Mouse (Mus musculus) liver, embryonic 13.5 days (tissue): ENCODE measurements around the gene Senp5. TPM values are rescaled to one million over a fixed set of nuclear protein-coding genes. Genes with fewer than 3 reads are reported as not detected.

Experiments
- ATAC-seq: fragments of 200-750 bp; cut with Nextera tagmentation; 2 replicates; pipeline ENCODE4 v1.8.0; 2017; ENCODE audit warnings: low read depth, mild to moderate bottlenecking, moderate number of reproducible peaks, moderate library complexity
- DNase-seq: peaks from one replicate; pipeline ENCODE4 v3.0.0; 2022
- H3K27ac ChIP-seq: fragments of 300-500 bp; sonication (generic); 2 replicates; pipeline ENCODE4 v1.5.1; 2015; ENCODE audit warnings: moderate library complexity, mild to moderate bottlenecking, inconsistent platforms
- H3K27me3 ChIP-seq: fragments of 300-500 bp; sonication (generic); 2 replicates; pipeline ENCODE4 v1.6.1; 2015; ENCODE audit warnings: mild to moderate bottlenecking, inconsistent platforms
- H3K36me3 ChIP-seq: fragments of 300-500 bp; sonication (generic); 2 replicates; pipeline ENCODE4 v1.6.1; 2015; ENCODE audit warnings: mild to moderate bottlenecking, inconsistent platforms
- H3K4me1 ChIP-seq: fragments of 300-500 bp; sonication (generic); replicated peaks from 2 replicates; pipeline ENCODE4 v1.6.1; 2015; ENCODE audit warnings: inconsistent platforms
- H3K4me2 ChIP-seq: fragments of 300-500 bp; sonication (generic); 2 replicates; pipeline ENCODE4 v1.6.1; 2015; ENCODE audit warnings: inconsistent platforms, mild to moderate bottlenecking, moderate library complexity
- H3K4me3 ChIP-seq: fragments of 300-500 bp; sonication (generic); replicated peaks from 2 replicates; pipeline ENCODE4 v1.5.1; 2015; ENCODE audit warnings: mild to moderate bottlenecking, inconsistent platforms
- H3K9ac ChIP-seq: fragments of 300-500 bp; sonication (generic); 2 replicates; pipeline ENCODE4 v1.6.1; 2015; ENCODE audit warnings: mild to moderate bottlenecking, inconsistent platforms
- H3K9me3 ChIP-seq: fragments of 300-500 bp; sonication (generic); replicated peaks from 2 replicates; pipeline ENCODE4 v1.6.1; 2016; ENCODE audit warnings: inconsistent platforms
- WGBS: fragments of 180-500 bp; shearing (Covaris S2); methylation state at CpG from one replicate; pipeline ENCODE4 v1.1.7; 2015; ENCODE audit not compliant: insufficient replicate concordance; 5-methylcytosine and 5-hydroxymethylcytosine counted together
- microRNA-seq: library from miRNA; unstranded; fragments of <30 nt; microRNA quantifications from one replicate; pipeline ENCODE4, GENCODE M21; 2016
- polyA plus RNA-seq: library from polyadenylated mRNA; unstranded; fragments of >200 nt; fragmentation: Nextera tagmentation; extraction: Ambion mirVana; gene quantifications from 2 replicates; pipeline ENCODE4 v1.2.1, GENCODE M21; 2015

The Senp5 gene
- polyA plus RNA-seq, 1 experiment from 2014 or later, result 6.4 TPM

- ATAC-seq (no peak), DNase-seq (no peak)
- Histone ChIP-seq H3K4me3 (no peak overlapping the region), H3K4me1 (no peaks in the 10 kb centered on the region), H3K27me3 (peaks cover 17% of the 10 kb centered on the region), H3K9ac (no peak overlapping the region), H3K27ac (no peak overlapping the region), H3K4me2 (no peak overlapping the region), H3K36me3 (no peaks in the 10 kb centered on the region), H3K9me3 (no peaks in the 10 kb centered on the region)
- 70% methylated on average over 13 of the region's 13 CpGs for WGBS
Observed at GRCm38 (mm10) chr16:31926547-31927182, 76.4 kb downstream of the Senp5 start.

GRCm38 (mm10) chr16:31926091-31926490 is 77.0 kb downstream of the Senp5 start:
- Histone ChIP-seq H3K27me3 (peaks cover 12% of the 10 kb centered on the region; the same call in 1 of the 2 replicates), H3K4me2 (no peak overlapping the region), H3K4me1 (no peaks in the 10 kb centered on the region), H3K9ac (no peak overlapping the region), H3K36me3 (no peaks in the 10 kb centered on the region), H3K27ac (no peak overlapping the region), H3K4me3 (no peak overlapping the region), H3K9me3 (no peaks in the 10 kb centered on the region)
- DNase-seq, result no peak
- WGBS, result 61% methylated on average over 6 of the region's 6 CpGs
- no peak for ATAC-seq

- no peaks in the 10 kb centered on the region for H3K9me3 ChIP-seq
- no peak for DNase-seq
- H3K9ac ChIP-seq, result no peak overlapping the region
- no peaks in the 10 kb centered on the region for H3K27me3 ChIP-seq
- H3K4me3 ChIP-seq, result no peak overlapping the region
- no peaks in the 10 kb centered on the region for H3K36me3 ChIP-seq
- whole genome bisulfite sequencing, result 72% methylated on average over 6 of the region's 6 CpGs
- no peak for ATAC-seq
- no peak overlapping the region for H3K27ac ChIP-seq
- no peaks in the 10 kb centered on the region for H3K4me1 ChIP-seq
- no peak overlapping the region for H3K4me2 ChIP-seq
Observed at GRCm38 (mm10) chr16:31924368-31924767, 78.7 kb downstream of the Senp5 start.

DNA sequence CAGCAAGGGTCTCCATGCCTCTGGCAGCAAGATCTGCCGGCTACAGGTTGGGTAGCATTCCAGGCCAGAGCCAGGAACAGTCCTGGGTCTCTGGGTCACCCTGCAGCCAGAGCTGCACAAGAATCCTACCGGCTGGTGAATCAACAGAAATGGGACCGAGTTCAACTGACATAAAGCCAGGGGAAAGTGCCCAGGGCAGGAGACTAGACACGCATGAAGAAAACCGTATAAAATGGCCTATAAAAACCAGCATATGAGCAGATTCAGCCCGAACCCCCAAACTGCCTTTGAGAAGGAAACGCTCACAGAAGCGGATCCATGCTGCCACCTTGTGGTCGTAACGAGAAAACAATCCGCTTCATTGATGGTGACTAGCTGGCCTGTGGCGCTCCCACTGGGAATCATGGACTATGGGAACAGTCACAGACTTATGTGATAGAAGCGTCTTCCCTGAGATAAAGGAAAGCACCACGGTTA is 84.8 kb downstream of the Senp5 start:
- WGBS, result 3% methylated on average over 14 of the region's 14 CpGs
- Histone ChIP-seq H3K27ac (no peak overlapping the region), H3K4me1 (0 out of 2 replicates have a peak, but pooled peaks cover 8% of the 10 kb centered on the region), H3K9ac (no peak overlapping the region), H3K4me3 (no peak overlapping the region), H3K9me3 (no peaks in the 10 kb centered on the region), H3K4me2 (peak overlapping the region; percentile 48), H3K36me3 (no peaks in the 10 kb centered on the region), H3K27me3 (0 out of 2 replicates have a peak, but pooled peaks cover 3% of the 10 kb centered on the region)
- DNase-seq, result peak; percentile 38
- ATAC-seq, result no peak

DNA sequence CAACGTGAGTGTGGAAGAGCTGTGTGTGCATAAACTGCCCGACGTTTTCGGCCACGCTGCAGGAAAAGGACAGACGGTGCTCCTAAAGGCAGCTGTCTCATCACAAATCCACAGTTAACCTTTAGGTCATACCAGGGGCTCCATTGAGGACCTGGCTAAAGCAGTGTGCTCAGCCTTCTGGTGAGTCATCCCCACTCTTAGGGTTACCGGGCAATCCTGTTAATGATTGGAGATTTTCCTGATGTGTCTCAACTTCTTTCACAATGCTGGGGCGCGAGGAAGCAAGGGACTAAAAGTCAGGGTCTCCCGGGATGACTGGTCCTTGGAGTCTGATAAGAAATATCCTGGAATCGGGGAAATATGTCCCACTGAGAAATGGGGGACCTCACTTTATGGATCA is 85.3 kb downstream of the Senp5 start:
- no peaks in the 10 kb centered on the region for H3K9me3 ChIP-seq
- ATAC-seq, result no peak
- 0 out of 2 replicates have a peak, but pooled peaks cover 3% of the 10 kb centered on the region for H3K27me3 ChIP-seq
- H3K4me2 ChIP-seq, result peak overlapping the region; percentile 48; the same call in 1 of the 2 replicates
- 51% methylated on average over 11 of the region's 11 CpGs for WGBS
- H3K27ac ChIP-seq, result no peak overlapping the region
- H3K9ac ChIP-seq, result no peak overlapping the region
- H3K36me3 ChIP-seq, result no peaks in the 10 kb centered on the region
- no peak overlapping the region for H3K4me3 ChIP-seq
- no peak for DNase-seq
- 0 out of 2 replicates have a peak, but pooled peaks cover 8% of the 10 kb centered on the region for H3K4me1 ChIP-seq

DNA sequence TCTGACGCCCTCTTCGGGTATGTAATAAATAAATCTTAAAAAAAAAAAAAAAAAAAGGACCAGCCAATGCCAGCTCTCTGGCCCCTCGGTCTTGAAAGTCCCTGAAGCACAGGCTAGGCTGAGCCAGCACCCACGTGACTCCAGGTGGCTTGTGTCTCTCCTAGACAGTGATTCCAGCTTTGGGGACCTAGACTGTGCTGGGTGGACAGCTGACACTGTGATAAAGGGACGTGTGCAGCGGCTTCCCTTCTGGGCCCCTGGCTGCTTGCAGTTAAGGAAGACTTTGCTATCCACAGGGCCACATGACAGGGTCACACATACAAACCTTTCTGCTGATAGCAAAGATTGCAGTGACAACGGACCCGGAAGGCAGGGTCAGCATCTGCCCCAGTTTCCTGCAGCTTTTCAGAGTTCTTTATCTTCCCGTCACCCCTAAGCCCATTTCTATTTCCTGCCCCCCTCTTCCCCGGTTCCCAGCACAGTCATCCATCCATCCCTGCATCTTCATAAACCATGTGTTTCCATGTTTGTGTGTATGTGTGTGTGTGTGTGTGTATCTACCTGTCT is 92.7 kb downstream of the Senp5 start:
- ATAC-seq (no peak), DNase-seq (no peak)
- Histone ChIP-seq H3K4me1 (peaks cover 17% of the 10 kb centered on the region), H3K4me2 (no peak overlapping the region), H3K27ac (no peak overlapping the region), H3K9me3 (no peaks in the 10 kb centered on the region), H3K4me3 (no peak overlapping the region), H3K9ac (no peak overlapping the region), H3K27me3 (peaks cover 12% of the 10 kb centered on the region; the same call in 1 of the 2 replicates), H3K36me3 (no peaks in the 10 kb centered on the region)
- WGBS, result 29% methylated on average over 10 of the region's 10 CpGs

Small RNA genes lying within 50 kb of the gene (microRNA-seq; reads per million reads assigned to microRNA genes)
- not detected for gene Gm26269

Other genes starting within 250 kb of the Senp5 start
- gene Meltf, start 124.5 kb downstream of the Senp5 start, polyA plus RNA-seq, result 0.07 and 0.10 TPM in 2 replicates
- gene Pigz, start 69.4 kb downstream of the Senp5 start, polyA plus RNA-seq, result 0.38 TPM in 1 of 2 replicates, not detected in the other
- 42.6 and 49.1 TPM in 2 replicates for gene 0610012G03Rik, start 54.8 kb downstream of the Senp5 start, polyA plus RNA-seq
- 39.6 and 48.3 TPM in 2 replicates for gene Ncbp2, start 54.8 kb downstream of the Senp5 start, polyA plus RNA-seq
- 10.7 and 14.6 TPM in 2 replicates for gene Pak2, start 76.1 kb upstream of the Senp5 start, polyA plus RNA-seq
- 29.2 and 29.5 TPM in 2 replicates for gene Pigx, start 96.5 kb upstream of the Senp5 start, polyA plus RNA-seq
- gene Cep19, start 96.5 kb upstream of the Senp5 start, polyA plus RNA-seq, result 6.2 and 8.0 TPM in 2 replicates
- 22.6 and 23.9 TPM in 2 replicates for gene Nrros, start 162.3 kb upstream of the Senp5 start, polyA plus RNA-seq
- 1.3 and 1.5 TPM in 2 replicates for gene Bex6, start 176.5 kb upstream of the Senp5 start, polyA plus RNA-seq
- 5.5 and 5.6 TPM in 2 replicates for gene Fbxo45, start 243.9 kb upstream of the Senp5 start, polyA plus RNA-seq
- 13.0 and 14.3 TPM in 2 replicates for gene Wdr53, start 243.9 kb upstream of the Senp5 start, polyA plus RNA-seq